Mouse (Mus musculus): Measurements from ENCODE around the gene Epm2a. TPM values are rescaled to one million over a fixed set of nuclear protein-coding genes. Genes with fewer than 3 reads are reported as not detected.
"Not testable (repeated sequence)": the region's sequence is repeated elsewhere in the genome, so short reads cannot be mapped to it uniquely, and the experiment has no call there.

Gene Epm2a
- 0.13 and 0.43 TPM in 2 replicates for polyA plus RNA-seq (2016; fragmentation: Nextera tagmentation; extraction: Ambion mirVana)

- H3K36me3 ChIP-seq = no peaks in the 10 kb centered on the region
- peak within 1 kb of the TSS; percentile 86 for H3K9ac ChIP-seq
- H3K27ac ChIP-seq = peak within 1 kb of the TSS; percentile 84
- H3K4me3 ChIP-seq = peak within 1 kb of the TSS; percentile 77
- no peaks in the 10 kb centered on the region for H3K9me3 ChIP-seq (replicated peaks)
- WGBS (ENCODE audit: insufficient replicate concordance) = under 1% methylated on average over 99 of the region's 106 CpGs
- H3K27me3 ChIP-seq (replicated peaks) = no peaks in the 10 kb centered on the region
- H3K4me1 ChIP-seq = peaks cover 19% of the 10 kb centered on the region
- peak; percentile 97 for ATAC-seq
- peak within 1 kb of the TSS; percentile 92 for H3K4me2 ChIP-seq
Measured at GRCm38 (mm10) chr10:11343205-11344141, at the start of gene Epm2a. TSS of gene Epm2a (plus strand) at chr10:11343404.

GRCm38 (mm10) chr10:11298418-11298817 lies 44.8 kb upstream of the Epm2a start:
- no peak overlapping the region for H3K9ac ChIP-seq
- no peaks in the 10 kb centered on the region for H3K27me3 ChIP-seq (replicated peaks)
- H3K4me3 ChIP-seq = no peak overlapping the region
- H3K27ac ChIP-seq = no peak overlapping the region
- ATAC-seq = no peak
- peaks cover 49% of the 10 kb centered on the region for H3K36me3 ChIP-seq
- no peaks in the 10 kb centered on the region for H3K4me1 ChIP-seq
- no peak overlapping the region for H3K4me2 ChIP-seq
- H3K9me3 ChIP-seq (replicated peaks) = no peaks in the 10 kb centered on the region
- 88% methylated on average over 6 of the region's 6 CpGs for WGBS (ENCODE audit: insufficient replicate concordance)

GRCm38 (mm10) chr10:11305365-11306053 lies 37.7 kb upstream of the Epm2a start:
- H3K27ac ChIP-seq = no peak overlapping the region
- ATAC-seq = no peak
- no peak overlapping the region for H3K9ac ChIP-seq
- peaks cover 11% of the 10 kb centered on the region for H3K4me1 ChIP-seq
- no peaks in the 10 kb centered on the region for H3K9me3 ChIP-seq (replicated peaks)
- H3K36me3 ChIP-seq = peaks cover 5% of the 10 kb centered on the region; the same call in 1 of the 2 replicates
- WGBS (ENCODE audit: insufficient replicate concordance) = 80% methylated on average over 9 of the region's 9 CpGs
- no peak overlapping the region for H3K4me2 ChIP-seq
- no peak overlapping the region for H3K4me3 ChIP-seq
- H3K27me3 ChIP-seq (replicated peaks) = no peaks in the 10 kb centered on the region

GRCm38 (mm10) chr10:11306054-11306367 lies 37.2 kb upstream of the Epm2a start:
- 58% methylated on average over 2 of the region's 2 CpGs for WGBS (ENCODE audit: insufficient replicate concordance)
- H3K27me3 ChIP-seq (replicated peaks) = no peaks in the 10 kb centered on the region
- no peak overlapping the region for H3K4me3 ChIP-seq
- peaks cover 16% of the 10 kb centered on the region for H3K4me1 ChIP-seq
- no peaks in the 10 kb centered on the region for H3K9me3 ChIP-seq (replicated peaks)
- peaks cover 4% of the 10 kb centered on the region; the same call in 1 of the 2 replicates for H3K36me3 ChIP-seq
- no peak overlapping the region for H3K27ac ChIP-seq
- no peak overlapping the region for H3K4me2 ChIP-seq
- ATAC-seq = no peak
- H3K9ac ChIP-seq = no peak overlapping the region

GRCm38 (mm10) chr10:11309866-11310265 lies 33.3 kb upstream of the Epm2a start:
- H3K4me3 ChIP-seq = no peak overlapping the region
- no peaks in the 10 kb centered on the region for H3K9me3 ChIP-seq (replicated peaks)
- no peaks in the 10 kb centered on the region for H3K27me3 ChIP-seq (replicated peaks)
- no peak overlapping the region for H3K9ac ChIP-seq
- no peak overlapping the region for H3K4me2 ChIP-seq
- no peak overlapping the region for H3K27ac ChIP-seq
- WGBS (ENCODE audit: insufficient replicate concordance) = 63% methylated on average over 1 of the region's 1 CpGs
- no peak for ATAC-seq
- peaks cover 4% of the 10 kb centered on the region; the same call in 1 of the 2 replicates for H3K36me3 ChIP-seq
- peaks cover 16% of the 10 kb centered on the region for H3K4me1 ChIP-seq

GRCm38 (mm10) chr10:11310481-11310880 lies 32.7 kb upstream of the Epm2a start:
- Histone ChIP-seq H3K27ac (no peak overlapping the region), H3K36me3 (peaks cover 4% of the 10 kb centered on the region; the same call in 1 of the 2 replicates), H3K4me3 (no peak overlapping the region), H3K9me3 (replicated peaks) (no peaks in the 10 kb centered on the region), H3K27me3 (replicated peaks) (no peaks in the 10 kb centered on the region), H3K9ac (peak overlapping the region; percentile 35; the same call in 1 of the 2 replicates), H3K4me1 (peaks cover 16% of the 10 kb centered on the region), H3K4me2 (no peak overlapping the region)
- ATAC-seq = peak; percentile 76

GRCm38 (mm10) chr10:11317856-11318454 lies 25.2 kb upstream of the Epm2a start:
- not testable (repeated sequence) for ATAC-seq; H3K9me3 ChIP-seq (replicated peaks); H3K27me3 ChIP-seq (replicated peaks); H3K4me2 ChIP-seq; H3K36me3 ChIP-seq; H3K4me3 ChIP-seq; H3K27ac ChIP-seq; H3K9ac ChIP-seq
- H3K4me1 ChIP-seq = peaks cover 19% of the 10 kb centered on the region

- H3K9ac ChIP-seq = no peak overlapping the region
Measured at GRCm38 (mm10) chr10:11319446-11319970, 23.7 kb upstream of the Epm2a start.

GRCm38 (mm10) chr10:11322316-11322715 lies 20.9 kb upstream of the Epm2a start:
- Histone ChIP-seq H3K9ac (no peak overlapping the region), H3K9me3 (replicated peaks) (no peaks in the 10 kb centered on the region), H3K36me3 (no peaks in the 10 kb centered on the region), H3K27ac (0 out of 2 replicates have a peak overlapping the region, but pooled peaks have one; percentile 40), H3K27me3 (replicated peaks) (no peaks in the 10 kb centered on the region), H3K4me1 (peaks cover 45% of the 10 kb centered on the region), H3K4me2 (peak overlapping the region; percentile 12; the same call in 1 of the 2 replicates), H3K4me3 (no peak overlapping the region)
- ATAC-seq = peak; percentile 38; the same call in 1 of the 2 replicates
- WGBS (ENCODE audit: insufficient replicate concordance) = 45% methylated on average over 7 of the region's 7 CpGs

More at GRCm38 (mm10) chr10:11319446-11319970, 23.7 kb upstream of the Epm2a start:
- peaks cover 35% of the 10 kb centered on the region for H3K4me1 ChIP-seq
- H3K36me3 ChIP-seq = no peaks in the 10 kb centered on the region
- no peak overlapping the region for H3K4me3 ChIP-seq
- no peak overlapping the region for H3K4me2 ChIP-seq
- no peak overlapping the region for H3K27ac ChIP-seq
- H3K9me3 ChIP-seq (replicated peaks) = no peaks in the 10 kb centered on the region
- WGBS (ENCODE audit: insufficient replicate concordance) = 47% methylated on average over 1 of the region's 1 CpGs
- no peak for ATAC-seq
- H3K27me3 ChIP-seq (replicated peaks) = no peaks in the 10 kb centered on the region

GRCm38 (mm10) chr10:11323202-11323898 lies 19.9 kb upstream of the Epm2a start:
- no peaks in the 10 kb centered on the region for H3K27me3 ChIP-seq (replicated peaks)
- H3K27ac ChIP-seq = peak overlapping the region; percentile 92
- ATAC-seq = peak; percentile 98
- no peaks in the 10 kb centered on the region for H3K36me3 ChIP-seq
- peak overlapping the region; percentile 49 for H3K4me2 ChIP-seq
- peaks cover 45% of the 10 kb centered on the region for H3K4me1 ChIP-seq
- H3K9me3 ChIP-seq (replicated peaks) = no peaks in the 10 kb centered on the region
- 48% methylated on average over 4 of the region's 4 CpGs for WGBS (ENCODE audit: insufficient replicate concordance)
- H3K4me3 ChIP-seq = no peak overlapping the region
- peak overlapping the region; percentile 43; the same call in 1 of the 2 replicates for H3K9ac ChIP-seq

GRCm38 (mm10) chr10:11326526-11326925 lies 16.7 kb upstream of the Epm2a start:
- H3K4me1 ChIP-seq = peaks cover 39% of the 10 kb centered on the region
- no peaks in the 10 kb centered on the region for H3K27me3 ChIP-seq (replicated peaks)
- no peak overlapping the region for H3K4me3 ChIP-seq
- no peak overlapping the region for H3K27ac ChIP-seq
- 86% methylated on average over 3 of the region's 3 CpGs for WGBS (ENCODE audit: insufficient replicate concordance)
- H3K9ac ChIP-seq = no peak overlapping the region
- H3K9me3 ChIP-seq (replicated peaks) = no peaks in the 10 kb centered on the region
- H3K4me2 ChIP-seq = no peak overlapping the region
- H3K36me3 ChIP-seq = no peaks in the 10 kb centered on the region
- no peak for ATAC-seq
